Mouse (Mus musculus) adrenal gland (tissue): ENCODE measurements around the gene Echdc3.

ENCODE experiments used
- intact Hi-C: fragments of 180-260 bp; cut with DNase I; formaldehyde crosslinking; loops from one replicate; pipeline ENCODE4 v1.15.1; 2025

Echdc3 gene

DNA sequence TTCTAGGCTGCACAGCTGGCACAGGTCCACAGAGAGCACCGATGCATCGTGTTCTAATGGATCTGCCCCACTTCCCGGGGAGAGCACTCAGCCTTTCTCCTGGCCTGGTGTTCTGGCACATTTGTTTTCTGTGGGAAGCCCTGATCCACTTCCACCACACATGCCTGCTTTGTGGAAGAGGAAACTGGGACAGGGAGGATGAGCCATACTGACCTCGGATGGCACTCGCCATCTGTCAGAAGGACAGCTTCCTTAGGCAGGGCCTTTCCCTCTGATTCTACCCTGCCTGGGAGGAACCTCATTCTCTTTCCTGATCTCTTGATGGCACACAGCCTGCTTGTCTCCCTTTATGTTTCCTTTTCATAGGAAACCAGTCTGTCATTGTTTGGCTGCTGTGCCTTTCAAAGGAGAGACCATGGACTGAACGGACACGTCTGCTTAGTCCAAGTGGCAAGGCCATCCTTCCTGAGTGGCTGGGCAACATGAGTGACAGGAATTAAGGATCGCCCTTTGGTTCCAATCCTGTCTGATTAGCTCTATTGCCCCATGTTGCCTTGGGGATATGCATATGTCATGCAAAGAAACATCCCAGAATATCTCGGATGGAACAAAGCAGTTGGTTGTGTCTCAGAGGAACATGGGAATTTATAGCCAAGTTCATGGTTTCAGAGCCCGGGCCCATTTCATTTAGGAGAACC, 13.7 kb upstream of the Echdc3 start:
- intact Hi-C loops, result no loop called here

DNA sequence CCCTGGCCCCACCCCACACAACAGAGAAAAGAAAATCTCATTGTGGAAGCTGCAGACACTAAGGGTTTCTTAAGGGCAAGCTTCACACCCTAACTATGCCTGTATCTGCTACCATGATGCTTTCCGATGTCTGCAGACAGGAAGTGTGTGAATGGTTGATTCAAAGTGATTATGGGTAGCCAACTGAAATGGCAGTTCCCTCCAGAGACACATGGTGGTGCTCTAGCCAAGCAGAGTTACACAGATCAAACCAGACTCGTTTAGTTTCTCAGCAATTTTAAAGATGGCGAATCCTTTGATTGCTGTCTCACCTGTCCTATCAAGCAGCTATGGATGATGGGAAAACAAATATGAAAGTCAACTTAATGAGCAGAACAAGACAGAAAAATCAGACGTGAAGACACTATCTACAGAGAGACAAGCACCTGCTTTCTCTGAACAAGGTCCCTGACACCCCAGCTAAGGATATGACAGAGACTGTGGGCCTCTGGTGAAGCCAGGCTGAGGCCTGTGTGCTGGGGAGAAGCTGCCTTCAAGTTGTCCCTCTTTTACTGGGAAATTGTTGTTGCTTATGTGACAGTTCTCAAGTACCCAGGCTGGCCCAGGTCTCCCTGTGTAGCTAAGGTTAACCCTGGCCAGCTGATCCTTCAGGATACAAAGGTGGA, 7.4 kb upstream of the Echdc3 start:
- intact Hi-C loops, result loop anchor here (1.0 to 5.0 kb wide), 2 partner anchors 102 to 185 kb away; partner anchors contain the start of gene Usp6nl

GRCm38 (mm10) chr2:6212327-6212723, 508 bp downstream of the Echdc3 start:
- intact Hi-C loops, result no loop called here

DNA sequence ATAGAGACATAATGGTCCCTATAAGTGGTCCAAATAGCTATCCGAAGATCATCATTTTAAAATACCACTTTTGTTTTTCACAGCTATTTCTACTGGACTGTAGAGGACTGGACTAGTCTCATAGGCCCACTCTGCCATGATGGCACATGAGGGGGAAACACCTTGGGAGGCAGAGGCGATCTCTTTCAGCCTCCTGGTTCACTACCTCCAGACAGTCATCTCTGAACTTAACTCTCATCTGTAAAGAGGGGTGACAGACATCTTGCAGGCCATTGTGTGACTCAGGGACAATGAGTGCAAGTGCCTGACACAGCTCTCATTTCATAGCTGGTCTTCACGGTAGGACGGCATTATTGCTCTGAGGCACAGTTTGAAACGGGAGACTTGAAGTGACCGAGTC, 2.0 kb downstream of the Echdc3 start:
- intact Hi-C loops, result no loop called here

- intact Hi-C loops, result no loop called here
Observed at GRCm38 (mm10) chr2:6209746-6210145, 3.1 kb downstream of the Echdc3 start.

GRCm38 (mm10) chr2:6209116-6209515, 3.7 kb downstream of the Echdc3 start:
- intact Hi-C loops, result no loop called here

- intact Hi-C loops, result no loop called here
Observed at GRCm38 (mm10) chr2:6207736-6208135, 5.1 kb downstream of the Echdc3 start.

DNA sequence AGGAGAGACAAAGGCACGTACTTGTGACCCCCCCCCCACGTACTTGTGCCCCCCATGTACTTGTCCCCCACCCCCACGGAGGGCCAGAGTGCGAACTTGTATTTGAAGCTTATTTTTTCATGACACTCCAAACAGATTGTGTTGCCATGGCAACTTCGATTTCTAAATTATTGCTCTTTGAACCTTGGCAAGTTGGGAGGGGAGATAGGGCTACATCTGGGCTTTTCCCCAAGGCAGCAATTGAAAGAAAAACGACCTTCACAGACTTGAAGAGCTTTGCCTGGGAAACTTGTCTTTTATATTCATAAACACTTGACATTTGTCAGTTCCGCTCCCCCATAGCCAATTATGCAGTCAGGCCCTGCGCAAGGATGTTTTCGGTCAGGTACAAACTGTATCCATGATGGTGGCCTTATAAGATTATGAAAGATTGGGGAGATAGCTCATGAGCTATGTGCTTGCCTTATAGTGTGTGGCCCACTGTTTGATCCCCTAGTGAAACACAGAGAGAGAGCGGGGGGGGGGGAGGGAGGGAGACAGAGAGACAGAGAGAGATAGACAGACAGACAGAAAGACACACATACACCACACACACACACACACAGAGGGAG, 16.4 kb downstream of the Echdc3 start:
- intact Hi-C loops, result no loop called here

DNA sequence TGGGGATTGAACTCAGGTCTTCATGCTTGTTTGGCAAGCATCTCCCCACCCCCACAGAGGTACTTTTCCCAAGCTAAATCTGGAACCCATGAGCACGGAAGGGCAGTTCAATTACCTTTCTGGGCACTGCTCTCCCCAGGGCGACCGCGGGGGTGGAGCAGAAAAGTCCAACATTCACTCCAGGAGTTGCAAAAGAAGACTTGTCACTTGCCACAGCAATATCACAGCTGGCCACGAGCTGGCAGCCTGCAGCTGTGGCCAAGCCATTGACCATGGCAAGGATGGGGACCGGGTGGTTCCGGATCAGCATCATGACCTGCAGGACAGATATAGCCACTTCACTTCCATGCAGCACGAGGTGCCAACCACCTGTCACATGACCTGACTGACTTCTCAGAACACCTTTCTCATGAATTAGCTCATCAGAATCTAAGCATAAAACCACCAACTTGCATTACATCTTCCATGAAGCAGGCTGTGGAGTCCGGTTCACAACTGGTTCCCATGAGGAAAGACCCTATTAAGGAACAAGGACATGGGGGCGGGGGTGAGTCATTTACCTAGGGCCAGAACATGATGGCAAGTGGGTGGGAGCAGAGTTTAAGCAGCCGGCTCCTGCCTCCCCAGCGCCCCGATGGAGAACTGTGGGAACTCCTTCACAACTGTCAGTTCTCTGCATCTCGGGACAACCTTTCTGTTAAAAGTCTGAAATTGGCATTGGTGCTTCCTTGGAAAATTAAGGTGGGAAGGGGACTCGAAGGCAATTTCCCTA, 17.2 kb downstream of the Echdc3 start:
- intact Hi-C loops, result no loop called here

- intact Hi-C loops, result no loop called here
Observed at GRCm38 (mm10) chr2:6194497-6194896, 18.3 kb downstream of the Echdc3 start.

GRCm38 (mm10) chr2:6193591-6193973, 19.3 kb downstream of the Echdc3 start:
- intact Hi-C loops, result no loop called here

- intact Hi-C loops, result loop anchor here (1.0 kb wide), 1 partner anchor 212 kb away; no protein-coding TSS in a partner anchor
Observed at GRCm38 (mm10) chr2:6192820-6193590, 19.8 kb downstream of the Echdc3 start.

GRCm38 (mm10) chr2:6190036-6190435, 22.8 kb downstream of the Echdc3 start:
- intact Hi-C loops, result no loop called here

DNA sequence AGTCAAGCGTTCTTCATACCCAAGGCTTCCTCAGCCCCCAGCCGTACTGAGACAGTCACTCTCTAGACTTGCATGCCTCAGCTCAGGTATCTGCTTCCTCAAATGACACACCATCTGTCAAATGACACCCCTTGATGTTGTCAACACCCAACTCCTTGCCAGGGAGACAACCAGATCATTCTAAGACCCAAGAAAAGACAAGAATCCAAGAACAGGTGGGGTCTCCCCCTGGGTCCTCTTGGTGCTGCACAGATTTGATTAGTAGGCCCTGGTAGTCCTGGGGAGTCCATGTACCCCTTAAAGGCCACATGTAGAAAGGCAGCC, 23.2 kb downstream of the Echdc3 start:
- intact Hi-C loops, result no loop called here

GRCm38 (mm10) chr2:6188891-6189674, 23.8 kb downstream of the Echdc3 start:
- intact Hi-C loops, result no loop called here

DNA sequence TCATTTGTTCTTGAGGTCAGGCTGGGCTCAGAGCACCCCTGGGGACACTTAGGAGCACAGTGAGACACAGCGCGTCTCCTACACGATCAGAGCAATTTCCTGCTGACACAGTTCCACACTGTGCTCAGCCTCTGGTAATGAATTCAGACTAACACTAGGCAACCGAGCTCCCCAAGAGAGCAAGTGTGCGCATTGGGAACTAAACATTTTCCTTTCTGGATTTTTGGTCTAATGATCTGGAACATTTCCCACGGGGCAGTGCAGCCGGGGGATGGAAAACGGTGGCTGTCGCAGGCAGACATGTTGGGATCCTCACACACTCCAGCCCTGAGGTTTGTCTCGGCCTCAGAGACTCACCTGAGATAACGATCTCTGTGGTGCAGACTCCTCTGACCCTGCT, 25.4 kb downstream of the Echdc3 start:
- intact Hi-C loops, result no loop called here

GRCm38 (mm10) chr2:6186913-6187312, 25.9 kb downstream of the Echdc3 start:
- intact Hi-C loops, result no loop called here

DNA sequence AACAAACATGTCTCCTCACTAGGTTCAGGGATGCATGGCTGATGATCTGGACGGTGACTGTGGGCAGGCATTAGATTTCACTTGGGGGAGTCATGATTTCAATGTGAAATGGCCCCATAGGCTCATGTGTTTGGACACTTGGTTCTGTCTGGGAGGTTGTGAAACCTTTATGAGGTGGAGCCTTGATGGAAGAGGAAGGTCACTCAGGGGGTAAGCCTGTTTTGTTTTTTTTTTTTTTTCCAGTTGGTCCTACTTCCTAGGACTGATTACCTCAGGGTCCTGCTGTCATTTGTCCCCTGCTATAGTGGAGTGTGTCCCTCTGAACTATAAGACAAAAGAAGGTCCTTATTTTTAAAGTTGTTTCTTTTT, 33.1 kb downstream of the Echdc3 start:
- intact Hi-C loops, result no loop called here

DNA sequence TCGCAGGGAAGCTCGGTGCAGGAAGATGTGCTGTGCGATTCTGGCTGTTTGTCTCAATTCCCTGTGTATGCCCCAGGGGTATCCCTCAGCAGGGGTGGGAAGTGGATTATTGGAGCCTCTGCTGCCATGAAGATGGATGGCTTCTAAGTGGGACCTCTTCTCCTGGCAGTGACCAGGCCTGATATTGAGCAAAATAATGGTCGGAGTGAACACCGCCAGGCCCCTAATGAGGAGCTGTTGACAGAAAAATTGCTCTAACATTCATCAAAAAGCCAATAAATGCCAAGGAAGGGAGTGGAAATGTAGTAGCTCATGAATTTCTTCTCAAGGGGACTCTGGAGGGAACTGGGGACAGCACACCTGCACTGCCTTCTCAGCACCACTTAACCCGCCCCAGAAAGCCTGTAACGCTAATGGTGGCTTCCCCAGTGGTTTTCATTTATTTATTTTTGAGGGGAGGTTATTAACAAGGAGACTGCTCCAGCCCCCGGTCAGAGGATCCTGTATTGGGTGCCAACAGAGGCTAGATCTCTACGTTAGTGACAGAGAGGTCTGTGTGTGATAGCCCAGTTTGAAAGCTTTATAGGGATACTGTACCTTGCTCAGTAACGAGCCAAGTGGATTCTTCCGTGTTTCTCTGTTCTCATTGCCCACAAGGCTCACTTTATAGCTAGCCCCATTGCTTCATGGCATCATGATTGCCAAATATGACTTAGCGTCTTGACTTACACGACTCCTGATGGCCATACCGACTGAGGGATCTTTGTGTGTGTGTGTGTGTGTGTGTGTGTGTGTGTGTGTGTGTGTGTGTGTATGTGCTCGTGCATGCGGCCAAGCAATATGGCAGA, 33.7 kb downstream of the Echdc3 start:
- intact Hi-C loops, result no loop called here

GRCm38 (mm10) chr2:6173013-6173412, 39.8 kb downstream of the Echdc3 start:
- intact Hi-C loops, result no loop called here
